Mouse (Mus musculus): ENCODE results near the gene Itm2b. TPM values are rescaled to one million over a fixed set of nuclear protein-coding genes. Genes with fewer than 3 reads are reported as not detected.

Itm2b gene
- polyA plus RNA-seq, 1 experiment from 2014 or later = 968 TPM

DNA sequence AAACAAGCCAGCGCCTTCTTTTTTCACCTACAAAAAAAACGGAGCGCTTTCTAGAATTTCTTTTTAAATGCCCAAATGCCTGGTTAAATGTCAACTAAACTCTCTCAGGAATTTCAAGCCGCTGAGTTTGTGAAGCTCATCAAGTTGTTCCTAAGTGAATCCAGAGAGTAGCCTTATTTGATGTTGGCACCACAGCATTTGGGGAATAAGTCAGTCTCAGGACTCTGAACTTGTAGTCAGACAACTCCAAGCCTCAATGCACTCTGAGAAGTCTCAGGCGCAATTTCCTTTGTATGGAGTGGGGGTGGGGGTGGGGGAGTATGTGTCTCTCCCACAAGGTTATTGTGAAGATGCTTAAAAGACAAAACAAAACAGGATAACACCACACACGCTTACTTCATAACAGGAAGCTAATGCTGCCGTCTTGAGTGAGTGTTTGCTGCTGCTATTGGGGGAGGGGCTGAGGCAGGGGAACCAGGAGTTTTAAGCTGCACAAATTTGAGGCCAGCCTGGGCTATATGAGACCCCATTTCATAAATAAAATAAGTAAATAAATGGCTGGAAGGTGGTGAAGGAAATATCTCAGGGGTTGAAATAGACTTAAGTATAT, 35.9 kb downstream of the Itm2b start:
- no peak for ATAC-seq (ENCODE audit: low read depth)
- no peak for DNase-seq (ENCODE audit: low spot score)
- no peaks in the 10 kb centered on the region for H3K4me1 ChIP-seq (ENCODE audit: control insufficient read depth, insufficient read depth, low read length)
- H3K4me2 ChIP-seq (ENCODE audit: low read depth, low read length) = no peak overlapping the region
- H3K9me3 ChIP-seq (ENCODE audit: control insufficient read depth, low read length) = no peaks in the 10 kb centered on the region
- peaks cover 9% of the 10 kb centered on the region; the same call in 1 of the 2 replicates for H3K36me3 ChIP-seq (ENCODE audit: control insufficient read depth, insufficient read depth, low read length)
- 41% methylated on average over 7 of the region's 7 CpGs for WGBS
- no peak overlapping the region for H3K4me3 ChIP-seq (ENCODE audit: low read depth, low read length)
- no peak overlapping the region for H3K27ac ChIP-seq (replicated peaks; ENCODE audit: low read depth, low read length)
- no peak overlapping the region for H3K9ac ChIP-seq (ENCODE audit: low read depth, low read length)
- H3K27me3 ChIP-seq (replicated peaks; ENCODE audit: control insufficient read depth, insufficient read depth, low read length) = no peaks in the 10 kb centered on the region

DNA sequence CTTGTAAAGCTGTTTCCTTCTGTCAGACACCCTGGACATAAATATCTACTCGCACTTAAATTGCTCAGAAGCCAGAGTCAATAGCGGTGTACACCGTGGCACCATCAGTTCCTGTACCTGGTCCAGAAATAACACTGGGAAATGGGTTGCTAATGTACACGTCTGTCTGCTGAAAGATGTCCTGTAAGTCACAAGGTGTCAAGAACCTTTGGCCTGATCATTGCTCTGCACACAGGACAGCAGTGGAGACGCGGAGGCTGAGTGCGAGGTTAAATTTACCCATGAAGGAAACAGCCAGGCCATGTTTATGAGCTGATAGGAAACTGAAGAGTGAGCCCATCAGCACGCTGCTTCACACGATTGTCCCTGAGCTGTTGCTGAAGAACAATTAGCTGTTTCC, 37.8 kb downstream of the Itm2b start:
- 78% methylated on average over 9 of the region's 9 CpGs for WGBS
- DNase-seq (ENCODE audit: low spot score) (no peak), ATAC-seq (ENCODE audit: low read depth) (no peak)
- no peak overlapping the region for H3K9ac ChIP-seq (ENCODE audit: low read depth, low read length)
- H3K4me2 ChIP-seq (ENCODE audit: low read depth, low read length) = no peak overlapping the region
- H3K4me1 ChIP-seq (ENCODE audit: control insufficient read depth, insufficient read depth, low read length) = no peaks in the 10 kb centered on the region
- H3K4me3 ChIP-seq (ENCODE audit: low read depth, low read length) = no peak overlapping the region
- H3K27me3 ChIP-seq (replicated peaks; ENCODE audit: control insufficient read depth, insufficient read depth, low read length) = no peaks in the 10 kb centered on the region
- no peak overlapping the region for H3K27ac ChIP-seq (replicated peaks; ENCODE audit: low read depth, low read length)
- no peaks in the 10 kb centered on the region for H3K36me3 ChIP-seq (ENCODE audit: control insufficient read depth, insufficient read depth, low read length)
- H3K9me3 ChIP-seq (ENCODE audit: control insufficient read depth, low read length) = no peaks in the 10 kb centered on the region

DNA sequence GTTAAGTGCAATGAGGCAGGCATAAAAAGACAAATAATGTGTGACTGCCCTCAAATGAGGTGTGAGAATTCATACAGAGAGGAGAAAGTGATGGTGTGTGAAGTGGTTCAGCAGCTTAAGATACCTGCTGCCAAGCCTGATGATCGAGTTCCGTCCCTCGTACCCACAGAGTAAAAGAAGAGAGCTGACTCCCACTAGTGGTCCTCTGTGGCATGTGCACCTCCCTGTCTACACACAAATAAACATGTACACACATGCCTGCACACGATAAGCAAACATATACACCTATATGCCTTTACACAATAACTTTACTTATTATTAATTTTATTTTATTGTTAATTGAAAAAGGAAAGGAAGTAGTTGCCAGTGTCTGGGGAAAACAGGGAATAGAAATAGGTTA, 39.5 kb downstream of the Itm2b start:
- DNase-seq (ENCODE audit: low spot score) = no peak
- Histone ChIP-seq H3K27me3 (replicated peaks; ENCODE audit: control insufficient read depth, insufficient read depth, low read length) (no peaks in the 10 kb centered on the region), H3K4me2 (ENCODE audit: low read depth, low read length) (no peak overlapping the region), H3K4me3 (ENCODE audit: low read depth, low read length) (no peak overlapping the region), H3K4me1 (ENCODE audit: control insufficient read depth, insufficient read depth, low read length) (no peaks in the 10 kb centered on the region), H3K9ac (ENCODE audit: low read depth, low read length) (no peak overlapping the region), H3K27ac (replicated peaks; ENCODE audit: low read depth, low read length) (no peak overlapping the region), H3K9me3 (ENCODE audit: control insufficient read depth, low read length) (no peaks in the 10 kb centered on the region), H3K36me3 (ENCODE audit: control insufficient read depth, insufficient read depth, low read length) (no peaks in the 10 kb centered on the region)
- ATAC-seq (ENCODE audit: low read depth) = no peak
- 95% methylated on average over 4 of the region's 4 CpGs for WGBS

DNA sequence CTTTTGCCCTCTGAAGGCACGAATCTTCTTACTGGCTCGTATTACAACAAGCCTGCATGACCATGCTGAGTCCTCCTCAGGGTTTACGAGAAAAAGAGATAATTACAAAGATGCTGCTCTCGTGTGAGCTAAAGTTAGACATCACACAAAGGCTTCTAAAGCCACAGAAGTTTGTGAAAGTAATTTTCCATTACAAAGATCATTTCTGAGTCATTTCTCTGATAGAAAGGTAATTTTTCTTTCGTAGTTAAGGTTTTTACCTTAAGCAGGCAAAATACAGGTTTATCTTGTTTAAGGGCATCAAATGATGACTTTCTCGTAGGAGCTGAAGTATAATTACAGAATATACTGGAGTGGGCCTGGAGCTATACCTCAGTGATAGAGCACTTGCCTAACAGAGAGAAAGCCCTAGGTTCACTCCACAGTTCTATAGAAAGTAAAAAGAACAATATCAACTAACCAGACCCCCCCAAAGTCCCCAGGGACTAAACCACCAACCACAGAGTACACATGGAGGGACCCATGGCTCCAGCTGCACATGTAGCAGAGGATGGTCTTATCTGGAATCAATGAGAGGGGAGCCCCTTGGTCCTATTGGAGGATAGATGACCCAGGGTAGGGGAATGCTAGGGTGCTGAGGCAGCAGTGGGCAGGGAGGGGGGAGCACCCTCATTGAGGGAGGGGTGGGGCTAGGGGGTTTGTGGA, 44.9 kb downstream of the Itm2b start:
- DNase-seq (ENCODE audit: low spot score) (no peak), ATAC-seq (ENCODE audit: low read depth) (no peak)
- H3K9me3 ChIP-seq (ENCODE audit: control insufficient read depth, low read length) = no peaks in the 10 kb centered on the region
- H3K4me2 ChIP-seq (ENCODE audit: low read depth, low read length) = no peak overlapping the region
- H3K36me3 ChIP-seq (ENCODE audit: control insufficient read depth, insufficient read depth, low read length) = no peaks in the 10 kb centered on the region
- H3K4me3 ChIP-seq (ENCODE audit: low read depth, low read length) = no peak overlapping the region
- H3K27ac ChIP-seq (replicated peaks; ENCODE audit: low read depth, low read length) = no peak overlapping the region
- WGBS = 46% methylated on average over 6 of the region's 6 CpGs
- H3K27me3 ChIP-seq (replicated peaks; ENCODE audit: control insufficient read depth, insufficient read depth, low read length) = no peaks in the 10 kb centered on the region
- H3K4me1 ChIP-seq (ENCODE audit: control insufficient read depth, insufficient read depth, low read length) = no peaks in the 10 kb centered on the region
- H3K9ac ChIP-seq (ENCODE audit: low read depth, low read length) = no peak overlapping the region

DNA sequence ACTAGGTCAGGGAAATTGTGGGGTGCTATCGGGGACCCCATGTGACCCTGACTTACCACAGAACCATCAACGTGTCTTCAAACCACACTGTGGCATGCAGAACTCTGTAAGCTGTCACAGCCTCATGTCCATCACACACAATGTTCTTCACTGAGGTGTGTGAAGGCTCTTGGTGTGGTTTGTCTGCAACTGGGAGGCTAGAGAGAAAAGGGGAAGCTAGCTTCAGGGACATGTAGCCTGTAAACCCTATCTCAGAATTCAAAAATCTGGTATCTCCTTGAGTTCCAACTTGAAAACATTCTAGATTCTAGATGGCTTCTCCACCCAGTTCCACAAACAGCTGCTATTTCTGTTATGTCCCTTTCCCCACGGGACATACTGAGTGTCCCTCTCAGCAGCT, 45.5 kb downstream of the Itm2b start:
- WGBS = 71% methylated on average over 3 of the region's 3 CpGs
- Histone ChIP-seq H3K4me2 (ENCODE audit: low read depth, low read length) (no peak overlapping the region), H3K36me3 (ENCODE audit: control insufficient read depth, insufficient read depth, low read length) (no peaks in the 10 kb centered on the region), H3K27me3 (replicated peaks; ENCODE audit: control insufficient read depth, insufficient read depth, low read length) (no peaks in the 10 kb centered on the region), H3K9ac (ENCODE audit: low read depth, low read length) (no peak overlapping the region), H3K9me3 (ENCODE audit: control insufficient read depth, low read length) (no peaks in the 10 kb centered on the region), H3K4me3 (ENCODE audit: low read depth, low read length) (no peak overlapping the region), H3K27ac (replicated peaks; ENCODE audit: low read depth, low read length) (no peak overlapping the region), H3K4me1 (ENCODE audit: control insufficient read depth, insufficient read depth, low read length) (no peaks in the 10 kb centered on the region)
- ATAC-seq (ENCODE audit: low read depth) (no peak), DNase-seq (ENCODE audit: low spot score) (no peak)

DNA sequence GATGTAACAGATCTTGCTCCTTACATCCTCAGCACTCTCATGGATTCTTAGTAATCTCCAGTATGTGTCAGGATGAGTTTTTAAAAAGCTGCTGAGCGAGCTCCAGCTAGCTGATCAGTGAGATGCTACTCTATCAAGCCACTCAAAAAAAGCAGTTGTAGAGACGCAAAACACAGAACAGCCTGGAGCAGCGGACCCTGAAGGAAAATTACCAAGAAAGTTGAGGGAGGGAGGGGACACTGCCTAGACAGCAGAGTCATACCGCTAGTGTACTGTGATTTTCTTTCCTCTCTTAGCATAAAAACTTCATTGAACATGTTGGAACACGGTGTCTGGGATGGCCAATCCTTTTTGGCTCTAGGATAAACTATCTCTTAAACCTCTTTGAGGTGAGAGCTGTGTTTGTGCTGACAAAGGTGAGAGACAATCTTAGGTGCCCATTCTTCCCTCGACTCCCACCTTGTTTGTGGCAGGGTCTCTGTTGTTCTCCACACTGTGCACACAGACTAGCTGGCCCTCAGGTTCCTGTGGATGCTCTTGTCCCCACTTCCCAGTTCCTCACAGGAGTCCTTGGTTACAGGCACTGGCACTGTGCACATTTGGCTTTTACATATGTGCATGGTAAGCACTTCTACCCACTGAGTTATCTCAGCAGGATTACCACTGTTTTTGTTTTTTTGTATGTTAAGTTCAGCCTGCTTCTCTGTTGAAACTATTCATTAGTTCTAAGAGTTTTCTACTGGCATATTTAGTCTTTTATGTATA, 48.6 kb downstream of the Itm2b start:
- H3K27ac ChIP-seq (replicated peaks; ENCODE audit: low read depth, low read length) = no peak overlapping the region
- no peaks in the 10 kb centered on the region for H3K9me3 ChIP-seq (ENCODE audit: control insufficient read depth, low read length)
- H3K9ac ChIP-seq (ENCODE audit: low read depth, low read length) = no peak overlapping the region
- H3K4me2 ChIP-seq (ENCODE audit: low read depth, low read length) = no peak overlapping the region
- ATAC-seq (ENCODE audit: low read depth) = no peak
- H3K4me1 ChIP-seq (ENCODE audit: control insufficient read depth, insufficient read depth, low read length) = no peaks in the 10 kb centered on the region
- H3K36me3 ChIP-seq (ENCODE audit: control insufficient read depth, insufficient read depth, low read length) = no peaks in the 10 kb centered on the region
- WGBS = 70% methylated on average over 6 of the region's 6 CpGs
- no peaks in the 10 kb centered on the region for H3K27me3 ChIP-seq (replicated peaks; ENCODE audit: control insufficient read depth, insufficient read depth, low read length)
- no peak for DNase-seq (ENCODE audit: low spot score)
- H3K4me3 ChIP-seq (ENCODE audit: low read depth, low read length) = no peak overlapping the region

DNA sequence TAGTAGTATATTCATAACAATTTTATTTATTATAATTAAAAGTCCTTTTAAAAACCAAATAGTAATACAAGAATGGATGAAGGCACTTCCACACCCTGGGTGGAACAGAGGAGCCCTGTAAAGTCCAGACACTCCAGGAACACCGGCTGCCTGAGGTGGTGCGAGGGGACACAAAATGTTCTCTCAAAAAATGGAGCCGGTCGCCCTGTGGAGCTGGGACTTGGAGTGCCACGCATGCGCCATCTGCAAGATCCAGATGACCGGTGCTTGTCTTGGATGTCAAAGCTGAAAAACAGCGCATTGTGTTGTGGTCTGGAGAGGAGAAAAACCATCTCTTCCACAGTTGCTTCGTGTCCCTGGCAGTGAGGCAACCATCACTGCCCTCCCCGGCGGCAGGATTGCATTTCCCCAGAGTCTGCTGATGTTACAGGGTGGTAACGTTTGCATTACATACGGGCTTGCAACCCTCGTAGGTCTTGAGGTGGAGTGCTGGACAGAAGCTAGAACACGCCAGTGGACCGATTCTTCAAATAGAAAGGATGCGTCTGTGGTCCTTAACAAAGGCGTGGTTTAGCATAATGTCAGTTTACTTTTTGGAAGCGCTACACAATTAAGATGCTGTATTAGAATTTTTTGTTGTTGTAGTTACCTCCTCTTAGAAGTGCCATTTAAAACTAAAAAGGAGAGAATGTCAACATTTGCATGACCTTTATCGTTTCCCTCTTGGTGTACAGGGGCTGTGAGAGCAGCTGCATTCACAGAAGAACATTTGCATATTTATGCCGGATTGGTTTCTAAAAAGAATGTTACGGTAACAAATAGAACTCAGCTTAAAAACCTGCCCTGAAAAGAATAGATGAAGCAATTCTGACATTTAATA, 49.9 kb downstream of the Itm2b start:
- Histone ChIP-seq H3K4me2 (ENCODE audit: low read depth, low read length) (no peak overlapping the region), H3K9me3 (ENCODE audit: control insufficient read depth, low read length) (0 out of 2 replicates have a peak, but pooled peaks cover 1% of the 10 kb centered on the region), H3K9ac (ENCODE audit: low read depth, low read length) (no peak overlapping the region), H3K4me3 (ENCODE audit: low read depth, low read length) (no peak overlapping the region), H3K4me1 (ENCODE audit: control insufficient read depth, insufficient read depth, low read length) (no peaks in the 10 kb centered on the region), H3K36me3 (ENCODE audit: control insufficient read depth, insufficient read depth, low read length) (no peaks in the 10 kb centered on the region), H3K27ac (replicated peaks; ENCODE audit: low read depth, low read length) (no peak overlapping the region), H3K27me3 (replicated peaks; ENCODE audit: control insufficient read depth, insufficient read depth, low read length) (no peaks in the 10 kb centered on the region)
- DNase-seq (ENCODE audit: low spot score) (no peak), ATAC-seq (ENCODE audit: low read depth) (no peak)
- WGBS = 82% methylated on average over 22 of the region's 22 CpGs

DNA sequence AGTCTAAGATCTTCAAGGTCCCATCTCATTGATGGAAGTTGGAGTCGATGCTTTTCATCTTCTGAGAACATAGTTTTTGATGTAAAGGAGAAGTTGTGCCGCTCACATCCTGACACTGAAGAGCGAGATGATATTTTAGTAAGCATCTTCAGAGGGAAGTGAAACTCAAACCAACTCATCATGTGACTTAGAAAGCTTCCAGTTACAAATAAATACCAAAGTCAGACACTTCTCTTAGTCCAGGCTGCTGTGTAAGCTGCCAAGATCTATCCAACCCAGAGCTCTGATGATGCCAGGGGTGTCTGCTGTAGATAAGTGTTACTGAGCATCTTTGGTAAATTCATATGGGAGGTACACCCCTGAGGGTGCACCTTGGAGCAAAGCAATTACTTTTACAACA, 51.2 kb downstream of the Itm2b start:
- H3K4me1 ChIP-seq (ENCODE audit: control insufficient read depth, insufficient read depth, low read length) = no peaks in the 10 kb centered on the region
- no peak overlapping the region for H3K4me2 ChIP-seq (ENCODE audit: low read depth, low read length)
- no peaks in the 10 kb centered on the region for H3K36me3 ChIP-seq (ENCODE audit: control insufficient read depth, insufficient read depth, low read length)
- H3K27me3 ChIP-seq (replicated peaks; ENCODE audit: control insufficient read depth, insufficient read depth, low read length) = no peaks in the 10 kb centered on the region
- no peak overlapping the region for H3K4me3 ChIP-seq (ENCODE audit: low read depth, low read length)
- DNase-seq (ENCODE audit: low spot score) = no peak
- ATAC-seq (ENCODE audit: low read depth) = no peak
- 0 out of 2 replicates have a peak, but pooled peaks cover 6% of the 10 kb centered on the region for H3K9me3 ChIP-seq (ENCODE audit: control insufficient read depth, low read length)
- no peak overlapping the region for H3K9ac ChIP-seq (ENCODE audit: low read depth, low read length)
- H3K27ac ChIP-seq (replicated peaks; ENCODE audit: low read depth, low read length) = no peak overlapping the region
- 86% methylated on average over 3 of the region's 3 CpGs for WGBS

All from embryonic facial prominence, embryonic 14.5 days (tissue).